Mouse (Mus musculus) left cerebral cortex, adult 18-20 months (tissue): ENCODE data around the gene Angptl2. TPM values are rescaled to one million over a fixed set of nuclear protein-coding genes. Genes with fewer than 3 reads are reported as not detected.

Source experiments
- DNase-seq, 2 experiments: peaks; one replicate each; pipeline ENCODE4 v3.0.0; 2021 to 2022; ENCODE audit warnings: low spot score in 2 of 2, mixed read lengths in 1 of 2
- long read RNA-seq, 2 experiments: library from polyadenylated mRNA; stranded (forward); transcript quantifications; one replicate each; pipeline ENCODE4 v2.0.0; 2021
- total RNA-seq, 2 experiments: library from RNA; stranded (reverse); gene quantifications; 2 replicates each; pipeline ENCODE4 v1.2.3; 2021

Angptl2 gene
- 1 to 10 TPM; 2.5 TPM for total RNA-seq
- long read RNA-seq, experiment 1, transcript Angptl2-201 (5 exons, 3,339 nt) = major isoform, 8 of 12 reads
- long read RNA-seq, experiment 1, partial matches to known transcripts = 1 of 12 reads
- long read RNA-seq, experiment 1, other reads (novel, unspliced or antisense) = 3 of 12 reads
- long read RNA-seq, experiment 2, partial matches to known transcripts = 0 of 2 reads
- long read RNA-seq, experiment 2, other reads (novel, unspliced or antisense) = 0 of 2 reads

DNA sequence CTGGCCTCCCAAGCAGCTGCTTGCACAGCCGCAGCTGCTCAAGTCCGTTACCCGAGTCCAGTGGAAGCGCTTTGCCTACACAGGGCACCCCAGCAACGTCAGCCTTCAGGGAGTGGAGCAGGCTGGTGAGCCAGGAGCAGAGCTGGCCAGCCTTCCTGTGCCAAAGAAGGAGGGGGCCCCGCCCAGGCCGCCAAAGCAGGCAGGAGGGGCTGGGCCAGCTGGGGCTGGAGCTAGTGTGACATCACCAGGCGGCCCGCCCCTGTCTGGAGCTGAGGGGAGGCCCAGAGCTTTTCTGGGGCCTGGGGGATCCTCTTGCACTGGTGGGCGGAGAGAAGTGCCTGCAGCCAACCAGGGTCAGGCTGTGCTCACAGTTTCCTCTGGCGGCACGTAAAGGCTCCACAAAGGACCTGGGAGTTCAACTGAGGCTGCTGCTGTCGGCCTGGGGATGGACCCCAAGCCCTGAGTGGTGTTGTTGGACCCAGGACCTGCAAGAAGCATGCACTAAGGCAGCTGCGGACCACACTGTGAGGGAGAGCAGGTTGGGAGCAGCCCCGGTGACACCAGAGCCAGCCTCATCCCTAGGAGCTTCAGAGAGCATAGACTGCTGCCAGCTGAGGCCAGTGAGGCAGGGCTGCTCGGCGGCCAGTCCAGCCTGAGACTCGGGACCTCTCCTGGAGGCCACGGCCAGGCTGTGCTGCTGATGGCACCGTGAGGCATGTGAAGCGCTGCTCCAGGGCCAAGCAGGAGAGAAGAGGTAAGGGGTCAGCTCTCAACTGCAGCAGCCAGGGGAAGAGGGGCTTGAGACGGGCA lies at the start of gene Angptl2:
Gene Angptl2, plus strand, starts transcription at position 370 of the 810 bp plus-strand sequence.
- peak; percentile 66 to 76 for DNase-seq

GRCm38 (mm10) chr2:33167060-33167459 lies 48.8 kb upstream of the Angptl2 start:
- no peak for DNase-seq

DNA sequence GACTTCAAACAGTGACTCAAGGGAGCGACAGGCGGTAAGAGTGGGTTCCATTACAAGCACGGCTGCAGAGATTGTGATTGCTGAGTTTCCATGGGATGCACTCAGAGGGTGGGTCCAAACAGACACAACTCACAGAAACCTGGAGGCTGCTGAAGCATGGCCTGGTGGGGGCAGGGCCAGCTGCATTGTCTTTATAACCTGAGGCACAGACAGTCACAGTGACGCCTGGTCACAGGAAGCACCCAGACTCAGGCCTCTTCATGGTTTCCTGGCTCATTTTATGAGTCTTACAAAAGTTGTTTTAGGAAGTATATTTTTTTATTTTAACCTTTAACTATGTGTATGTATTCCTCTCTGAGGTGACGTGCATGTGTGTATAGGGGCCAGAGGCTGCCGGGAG lies 46.4 kb upstream of the Angptl2 start:
- DNase-seq = no peak

DNA sequence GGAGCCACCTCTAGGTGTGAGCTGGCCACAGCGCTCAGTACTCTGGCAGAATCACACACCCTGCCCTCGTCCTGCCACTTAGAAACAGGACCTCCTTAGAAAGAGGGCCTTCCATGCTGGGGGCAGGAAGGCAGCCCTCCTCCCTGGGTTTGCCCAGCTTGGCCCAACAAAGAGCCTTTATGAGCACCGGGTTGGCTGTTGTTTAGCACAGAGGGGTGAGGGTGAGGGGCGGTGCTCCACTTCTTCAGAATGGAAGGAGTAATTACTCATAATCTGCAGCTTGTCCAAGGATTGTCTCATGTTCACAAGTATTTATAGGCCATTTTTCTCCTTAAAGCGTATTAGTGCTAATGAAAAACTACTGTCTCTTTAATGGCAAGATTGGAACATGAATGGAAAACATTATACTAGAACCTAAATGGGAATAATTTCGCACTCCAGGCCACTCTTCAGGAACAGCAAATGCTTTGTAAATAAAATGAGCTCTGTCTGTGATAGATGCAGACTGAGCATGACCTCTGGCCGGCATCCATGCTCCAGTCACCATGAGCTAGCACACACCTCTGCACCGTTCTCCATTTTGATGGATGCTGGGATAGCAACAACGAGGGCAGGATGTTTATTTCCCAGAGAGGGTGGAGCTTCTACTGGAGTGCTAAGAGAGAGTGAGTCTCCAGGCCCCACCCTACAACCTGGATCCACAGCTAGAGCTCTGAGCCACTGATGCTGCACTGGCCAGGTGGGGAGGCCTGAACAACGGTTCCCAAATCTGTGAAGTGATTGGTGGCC lies 44.9 kb upstream of the Angptl2 start:
- DNase-seq = no peak

DNA sequence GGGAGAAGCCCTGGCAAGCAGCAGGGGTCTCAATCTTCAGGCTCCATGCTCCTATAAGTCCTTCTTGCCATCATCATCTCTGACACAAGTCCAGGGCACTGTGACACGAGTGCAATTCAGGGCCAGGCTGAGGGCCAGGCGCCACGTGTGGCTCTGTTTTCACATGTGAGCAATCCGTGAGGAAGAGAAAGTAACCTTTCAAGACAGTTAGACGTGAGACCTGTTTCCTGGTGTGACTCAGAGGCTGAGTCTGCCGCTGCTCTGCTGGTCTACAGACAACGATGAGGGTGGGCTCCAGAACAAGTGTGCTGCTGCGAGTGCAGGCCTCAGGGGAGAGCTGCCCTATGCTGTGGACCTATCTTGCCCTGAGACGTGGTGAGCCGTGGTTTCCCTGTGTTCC lies 42.7 kb upstream of the Angptl2 start:
- DNase-seq = no peak

- DNase-seq = no peak
Measured at GRCm38 (mm10) chr2:33173686-33174085, 42.2 kb upstream of the Angptl2 start.

DNA sequence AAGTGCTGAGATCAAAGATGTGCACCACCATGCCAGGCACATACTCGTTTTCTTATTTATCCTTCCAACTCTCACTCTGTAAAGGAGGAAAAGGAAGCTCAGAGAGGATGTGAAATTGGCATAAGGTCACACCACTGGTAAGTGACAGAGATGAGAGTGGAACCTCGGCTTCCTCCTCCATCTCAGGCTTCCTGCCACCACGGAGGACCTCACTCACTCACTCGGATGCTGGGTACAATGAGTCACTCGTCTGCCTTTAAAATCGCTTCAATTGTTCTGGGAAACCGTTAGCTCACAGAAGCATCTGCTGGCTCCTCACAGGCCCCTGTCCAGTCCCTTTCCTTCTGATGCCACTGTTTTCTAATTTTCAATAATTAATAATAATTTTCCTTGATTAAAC lies 39.4 kb upstream of the Angptl2 start:
- DNase-seq = no peak

GRCm38 (mm10) chr2:33176921-33177320 lies 38.9 kb upstream of the Angptl2 start:
- no peak for DNase-seq

DNA sequence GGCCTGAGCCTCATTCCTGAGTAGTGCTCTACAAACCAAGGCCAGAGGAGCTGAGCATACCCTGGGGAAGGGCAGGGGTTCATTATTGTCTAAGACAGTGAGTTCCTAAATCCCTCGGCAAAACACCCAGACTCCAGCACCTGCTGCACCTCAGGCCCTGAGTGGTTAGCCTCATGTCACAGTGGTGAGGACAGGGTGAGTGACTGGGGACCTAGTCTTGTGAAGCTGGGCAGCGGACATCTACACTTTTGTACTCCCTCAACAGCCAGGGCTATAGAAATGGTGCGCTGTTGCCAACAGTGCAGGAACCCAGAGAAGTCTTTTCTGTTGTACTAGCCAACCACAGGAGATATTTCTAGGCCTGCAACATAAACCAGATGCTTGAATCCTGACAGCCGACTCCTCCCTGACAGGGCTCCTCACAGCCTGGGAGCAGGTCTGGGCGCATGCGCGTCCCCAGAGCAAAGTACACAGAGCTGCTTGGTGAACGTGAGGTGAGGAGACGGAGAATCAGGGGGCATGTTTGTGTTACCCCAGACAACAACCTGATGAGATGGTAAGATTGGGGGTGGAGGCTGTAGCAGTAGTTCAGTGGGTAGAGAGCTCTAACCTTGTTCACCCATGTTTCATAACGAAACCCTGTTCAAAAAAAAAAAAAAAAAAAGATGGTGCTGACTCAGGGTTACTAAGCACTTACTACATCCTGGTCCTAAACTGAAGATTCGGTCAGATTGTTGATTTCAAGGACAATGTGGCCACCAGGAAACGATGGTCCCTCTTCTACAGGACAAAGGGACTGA lies 38.2 kb upstream of the Angptl2 start:
- DNase-seq = no peak

GRCm38 (mm10) chr2:33178243-33178932 lies 37.5 kb upstream of the Angptl2 start:
- DNase-seq = no peak

DNA sequence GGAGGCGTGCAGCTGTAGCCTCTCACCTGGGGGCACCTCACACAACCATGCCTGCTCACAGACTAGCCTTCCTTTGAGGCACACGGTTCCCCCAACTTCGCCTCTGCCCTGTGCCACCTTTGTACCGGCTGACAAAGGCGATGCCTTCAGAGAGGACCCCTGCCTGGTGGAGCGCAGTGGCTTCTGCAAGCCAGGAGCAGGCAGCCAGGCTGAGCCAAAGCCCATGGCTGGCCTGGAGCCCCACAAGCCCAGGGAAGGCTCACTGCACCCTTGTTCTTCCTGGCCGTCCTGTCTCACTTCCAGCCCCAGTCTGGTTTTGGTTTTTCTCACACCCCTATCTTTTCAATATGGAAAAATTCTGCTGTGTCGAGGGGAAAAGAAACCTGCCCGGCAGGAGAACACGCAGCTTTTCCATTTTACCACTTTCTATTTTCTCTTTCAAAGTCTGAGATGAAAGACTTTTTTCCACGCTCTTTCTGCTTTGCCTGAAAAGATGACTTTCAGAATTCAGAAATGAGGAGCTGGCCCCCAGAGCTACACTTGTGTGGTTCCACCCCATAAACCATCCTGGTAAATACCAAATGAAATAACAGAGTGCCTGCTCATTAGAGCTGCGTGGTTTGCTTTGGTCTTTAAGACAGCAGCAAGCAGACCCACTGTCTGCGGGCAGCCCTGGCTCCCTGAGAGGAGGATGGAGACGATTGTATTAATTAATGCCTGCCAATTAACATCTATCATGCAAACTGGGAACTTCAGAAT lies 36.5 kb upstream of the Angptl2 start:
- no peak for DNase-seq

DNA sequence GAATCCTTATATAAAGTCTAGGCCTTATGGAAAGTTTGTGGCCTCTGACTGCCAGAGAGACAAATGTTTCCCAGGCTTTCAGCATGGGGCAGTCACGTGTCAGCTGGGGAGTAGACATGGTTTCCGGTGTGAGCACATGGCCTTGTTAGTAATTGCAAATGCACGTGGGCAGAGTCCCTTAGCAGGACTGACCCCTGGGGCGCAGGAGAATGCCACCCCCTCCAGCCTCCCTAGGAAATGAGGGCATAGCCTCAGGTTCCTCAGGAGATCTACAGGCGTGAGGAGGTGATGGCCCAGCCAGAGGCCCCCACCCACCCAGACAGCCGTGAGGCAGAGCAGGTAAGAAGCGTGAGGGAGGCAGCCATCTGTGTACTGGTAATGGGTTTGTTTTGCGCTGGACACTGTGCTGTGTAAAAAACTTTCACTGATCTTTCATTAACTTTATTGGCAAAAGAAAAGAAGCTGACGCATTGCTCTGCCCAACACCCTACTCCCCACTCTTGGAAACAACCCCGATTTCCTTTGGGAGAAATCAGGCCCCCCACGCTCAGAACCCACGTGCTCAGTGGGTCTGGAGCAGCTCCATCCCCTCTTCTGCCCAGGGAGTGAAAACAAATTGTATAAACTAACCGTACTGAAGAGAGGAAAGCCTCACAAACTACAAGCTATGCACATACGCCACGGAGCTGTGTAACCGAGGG lies 35.8 kb upstream of the Angptl2 start:
- DNase-seq = peak; percentile 46 to 56

DNA sequence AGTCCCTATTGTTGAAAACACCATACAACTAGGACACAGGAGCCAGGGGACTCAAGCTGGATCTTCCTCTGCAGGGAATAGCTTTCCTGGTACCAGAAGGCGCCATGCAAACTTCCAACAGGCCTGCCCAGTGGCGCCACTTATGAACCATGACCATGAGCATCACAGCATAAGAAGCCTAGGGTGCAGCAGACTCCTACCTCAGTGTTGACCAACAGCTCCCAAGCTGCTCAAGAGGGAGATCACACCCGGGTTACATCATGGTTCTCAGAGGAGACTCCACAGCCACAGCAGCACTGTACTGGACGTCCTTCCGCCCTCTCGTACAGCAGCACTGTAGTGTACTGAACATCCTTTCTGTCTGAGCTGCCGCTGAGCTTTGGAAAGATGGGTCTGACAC lies 32.5 kb upstream of the Angptl2 start:
- no peak for DNase-seq

GRCm38 (mm10) chr2:33184641-33185040 lies 31.2 kb upstream of the Angptl2 start:
- peak in 1 of 2 experiments; percentile 28 for DNase-seq

DNA sequence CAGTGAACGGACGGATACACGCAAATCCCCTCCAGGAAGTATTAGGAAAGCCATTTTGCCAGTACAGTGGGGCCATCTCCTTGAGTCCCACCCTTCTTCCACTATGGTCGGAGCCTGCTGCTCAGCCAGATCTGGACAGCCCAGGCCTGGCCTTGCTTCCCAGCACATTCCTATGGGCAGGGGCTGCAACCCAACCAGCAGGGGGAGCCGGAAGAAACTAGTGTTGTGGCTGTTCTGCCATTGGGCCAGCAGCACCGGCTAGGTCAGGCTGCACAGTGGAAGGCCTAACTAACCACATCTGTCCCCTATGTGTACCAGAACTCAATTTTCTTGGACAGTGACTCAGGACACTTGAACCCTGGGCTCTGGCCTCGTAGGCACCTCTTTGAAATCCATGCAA lies 30.6 kb upstream of the Angptl2 start:
- peak in 1 of 2 experiments; percentile 42 for DNase-seq

- no peak for DNase-seq
Measured at GRCm38 (mm10) chr2:33186505-33186904, 29.4 kb upstream of the Angptl2 start.

DNA sequence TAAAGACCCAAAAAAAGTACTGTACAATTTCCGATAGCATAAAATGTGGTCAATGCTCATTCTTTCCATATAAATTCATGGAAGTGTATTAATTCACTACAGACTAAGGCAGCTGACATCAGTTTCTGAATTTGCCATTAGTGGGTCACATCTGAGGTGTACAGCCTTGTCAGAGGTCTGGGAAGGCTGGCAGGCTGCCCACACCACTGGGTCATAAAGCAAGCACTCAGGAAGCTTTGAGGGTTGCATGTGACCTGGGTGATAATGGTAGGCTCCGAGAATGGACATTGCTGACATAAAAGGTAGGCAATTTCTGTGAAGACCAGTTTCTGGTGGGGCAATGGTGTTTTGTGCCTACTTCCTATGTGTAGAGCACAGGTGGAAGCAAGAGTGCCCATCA lies 28.0 kb upstream of the Angptl2 start:
- DNase-seq = no peak

DNA sequence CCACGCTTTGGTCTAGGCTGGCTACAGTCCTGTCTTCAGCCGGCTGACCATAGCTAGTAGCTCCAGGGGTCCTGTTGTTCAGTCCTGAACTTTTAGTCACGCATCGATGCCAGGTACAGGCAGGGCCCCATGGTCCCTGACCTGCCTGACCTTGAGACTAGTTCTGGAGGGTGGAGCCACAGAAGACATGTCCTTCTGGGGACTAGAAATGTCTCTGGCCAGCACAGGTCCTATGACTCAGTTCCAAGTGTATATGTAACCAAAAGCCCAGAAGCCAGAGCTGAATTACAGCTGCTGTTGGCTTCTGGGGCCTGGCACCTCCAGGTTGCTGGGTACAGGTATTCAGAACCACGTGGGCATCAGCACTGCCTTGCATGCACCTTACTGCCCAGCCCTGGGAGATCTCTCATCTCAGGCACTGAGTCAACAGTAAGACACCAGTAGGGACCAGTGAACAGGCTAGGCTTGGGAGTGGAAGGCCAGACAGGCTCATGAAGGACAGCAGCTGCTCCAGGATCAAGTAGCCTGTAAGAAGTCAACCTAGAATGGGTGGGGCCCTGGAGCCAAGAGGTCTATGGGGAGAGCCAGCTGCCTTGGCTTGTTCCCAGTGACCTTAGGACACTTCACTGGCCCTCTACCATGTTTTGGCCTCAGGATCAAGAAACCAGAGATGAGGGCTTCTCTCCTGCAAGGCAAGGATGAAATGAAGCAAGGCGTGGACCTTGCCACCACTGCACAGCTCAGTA lies 26.8 kb upstream of the Angptl2 start:
- no peak for DNase-seq
